Mouse (Mus musculus) lung, embryonic 16.5 days (tissue): ENCODE results near the gene Mef2b. TPM values are rescaled to one million over a fixed set of nuclear protein-coding genes. Genes with fewer than 3 reads are reported as not detected.

Experiments used
- ATAC-seq: fragments of 200-750 bp; cut with Nextera tagmentation; 2 replicates; pipeline ENCODE4 v1.8.0; 2017; ENCODE audit warnings: low read depth, mild to moderate bottlenecking, moderate library complexity
- H3K27ac ChIP-seq: fragments of 300-500 bp; sonication (generic); 2 replicates; pipeline ENCODE4 v1.5.1; 2014; ENCODE audit warnings: mild to moderate bottlenecking, control low read depth, low read length
- H3K27me3 ChIP-seq: fragments of 300-500 bp; sonication (generic); 2 replicates; pipeline ENCODE4 v1.6.1; 2014; ENCODE audit warnings: low read depth, low read length, mixed read lengths; ENCODE audit not compliant: control insufficient read depth, insufficient read depth
- H3K36me3 ChIP-seq: fragments of 300-500 bp; sonication (generic); 2 replicates; pipeline ENCODE4 v1.6.1; 2014; ENCODE audit warnings: low read length; ENCODE audit not compliant: control insufficient read depth, insufficient read depth
- H3K4me1 ChIP-seq: fragments of 300-500 bp; sonication (generic); replicated peaks from 2 replicates; pipeline ENCODE4 v1.6.1; 2014; ENCODE audit warnings: low read length, mixed read lengths; ENCODE audit not compliant: control insufficient read depth, insufficient read depth
- H3K4me2 ChIP-seq: fragments of 300-500 bp; sonication (generic); 2 replicates; pipeline ENCODE4 v1.6.1; 2014; ENCODE audit warnings: low read depth, low read length, control low read depth
- H3K4me3 ChIP-seq: fragments of 300-500 bp; sonication (generic); 2 replicates; pipeline ENCODE4 v1.5.1; 2014; ENCODE audit warnings: mild to moderate bottlenecking, low read length, control low read depth
- H3K9ac ChIP-seq: fragments of 300-500 bp; sonication (generic); 2 replicates; pipeline ENCODE4 v1.6.1; 2014; ENCODE audit warnings: low read length, control low read depth
- H3K9me3 ChIP-seq: fragments of 300-500 bp; sonication (generic); 2 replicates; pipeline ENCODE4 v1.6.1; 2016; ENCODE audit warnings: low read length; ENCODE audit not compliant: control insufficient read depth
- WGBS: fragments of 180-500 bp; shearing (Covaris S2); extraction: QIAGEN DNeasy Blood & Tissue Kit; methylation state at CpG from one replicate; pipeline ENCODE4 v1.1.7; 2014; 5-methylcytosine and 5-hydroxymethylcytosine counted together
- polyA plus RNA-seq: library from polyadenylated mRNA; unstranded; fragments of >200 nt; fragmentation: Nextera tagmentation; extraction: Ambion mirVana; gene quantifications from 2 replicates; pipeline ENCODE4 v1.2.1, GENCODE M21; 2015

Gene Mef2b
- polyA plus RNA-seq, 1 experiment from 2014 or later, result 0.38 TPM

DNA sequence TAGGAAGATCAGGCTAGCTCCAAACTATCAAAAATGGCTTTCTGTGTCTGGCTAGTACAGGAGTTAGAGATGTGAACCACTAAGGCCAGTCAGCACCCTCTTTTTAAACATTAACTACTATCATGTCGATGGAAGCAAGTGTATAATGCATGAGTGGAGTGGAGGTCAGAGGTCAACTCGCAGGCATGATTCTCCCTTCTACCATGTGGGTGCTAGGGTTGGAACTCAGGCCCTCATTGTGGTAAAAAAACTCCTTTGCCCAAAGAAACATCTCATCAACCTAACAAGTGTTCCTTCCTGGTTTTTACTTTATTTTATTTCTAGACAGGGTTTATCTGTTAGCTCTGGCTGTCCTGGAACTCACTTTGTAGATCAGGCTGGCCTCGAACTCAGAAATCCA is 31.2 kb downstream of the Mef2b start:
- Histone ChIP-seq H3K4me1 (peaks cover 17% of the 10 kb centered on the region; the same call in 1 of the 2 replicates), H3K4me2 (no peak overlapping the region), H3K36me3 (no peaks in the 10 kb centered on the region), H3K27me3 (peaks cover 2% of the 10 kb centered on the region; the same call in 1 of the 2 replicates), H3K9ac (no peak overlapping the region), H3K27ac (no peak overlapping the region), H3K4me3 (no peak overlapping the region), H3K9me3 (no peaks in the 10 kb centered on the region)
- ATAC-seq, result no peak
- 71% methylated on average over 3 of the region's 3 CpGs for WGBS

- H3K36me3 ChIP-seq, result no peaks in the 10 kb centered on the region
- 88% methylated on average over 7 of the region's 7 CpGs for WGBS
- H3K27ac ChIP-seq, result no peak overlapping the region
- peaks cover 17% of the 10 kb centered on the region; the same call in 1 of the 2 replicates for H3K4me1 ChIP-seq
- H3K4me2 ChIP-seq, result no peak overlapping the region
- H3K9me3 ChIP-seq, result no peaks in the 10 kb centered on the region
- ATAC-seq, result no peak
- H3K4me3 ChIP-seq, result no peak overlapping the region
- H3K27me3 ChIP-seq, result no peaks in the 10 kb centered on the region
- H3K9ac ChIP-seq, result no peak overlapping the region
Measured at GRCm38 (mm10) chr8:70171240-70171639, 31.7 kb downstream of the Mef2b start.

GRCm38 (mm10) chr8:70172043-70172681 is 32.7 kb downstream of the Mef2b start, which contains the start of gene Tmem161a:
Gene Tmem161a, plus strand, starts transcription at chr8:70172356.
- Histone ChIP-seq H3K4me3 (peak within 1 kb of the TSS; percentile 75), H3K4me2 (peak within 1 kb of the TSS; percentile 75), H3K9me3 (no peaks in the 10 kb centered on the region), H3K9ac (peak within 1 kb of the TSS; percentile 89), H3K36me3 (peaks cover 1% of the 10 kb centered on the region), H3K27ac (peak within 1 kb of the TSS; percentile 45), H3K27me3 (no peaks in the 10 kb centered on the region), H3K4me1 (peaks cover 17% of the 10 kb centered on the region; the same call in 1 of the 2 replicates)
- peak; percentile 99 for ATAC-seq
- 3% methylated on average over 27 of the region's 27 CpGs for WGBS

DNA sequence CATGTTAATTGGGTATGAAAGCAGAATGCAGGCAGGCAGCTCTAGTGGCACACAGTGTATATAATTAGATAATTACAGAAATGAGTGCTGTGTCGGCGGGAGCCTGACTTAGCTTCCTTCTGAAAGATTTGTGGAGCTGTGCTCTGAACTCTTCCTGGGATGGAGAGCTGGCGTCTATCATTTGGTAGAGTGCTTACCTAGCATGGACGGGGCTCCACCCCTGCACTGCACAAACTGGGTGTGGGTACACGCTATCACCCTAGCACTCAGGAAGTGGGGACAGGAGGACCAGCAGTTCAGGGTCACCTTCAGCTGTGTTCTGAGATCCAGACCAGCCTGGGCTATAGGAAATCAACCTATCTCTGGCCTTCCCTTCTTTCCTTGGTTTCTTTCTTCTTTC is 33.8 kb downstream of the Mef2b start:
- Histone ChIP-seq H3K4me2 (peak overlapping the region; percentile 50), H3K27ac (no peak overlapping the region), H3K4me1 (peaks cover 17% of the 10 kb centered on the region; the same call in 1 of the 2 replicates), H3K9me3 (no peaks in the 10 kb centered on the region), H3K9ac (no peak overlapping the region), H3K27me3 (no peaks in the 10 kb centered on the region), H3K36me3 (peaks cover 6% of the 10 kb centered on the region), H3K4me3 (no peak overlapping the region)
- WGBS, result 75% methylated on average over 5 of the region's 5 CpGs
- ATAC-seq, result no peak

DNA sequence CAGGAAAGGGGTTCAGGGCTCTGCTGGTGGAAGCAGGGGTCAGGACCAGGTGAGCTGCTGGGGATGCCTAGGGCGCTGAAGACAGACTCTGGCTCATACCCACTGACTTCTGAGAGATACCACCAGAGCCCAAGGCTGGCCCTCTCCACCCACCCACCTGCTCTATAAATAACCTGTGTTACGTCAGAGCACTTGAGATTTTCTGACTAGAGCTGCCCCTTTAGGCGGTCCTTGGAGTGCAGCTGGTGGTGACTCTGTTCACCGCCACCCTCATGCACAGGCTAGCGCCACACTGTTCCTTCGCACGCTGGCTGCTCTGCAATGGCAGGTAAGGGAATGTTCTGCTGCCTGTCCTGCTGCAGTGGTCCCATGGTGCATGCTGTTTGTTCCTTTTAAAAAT is 34.6 kb downstream of the Mef2b start:
- ATAC-seq, result no peak
- H3K9ac ChIP-seq, result no peak overlapping the region
- H3K4me1 ChIP-seq, result peaks cover 17% of the 10 kb centered on the region; the same call in 1 of the 2 replicates
- H3K27ac ChIP-seq, result no peak overlapping the region
- H3K4me3 ChIP-seq, result no peak overlapping the region
- H3K27me3 ChIP-seq, result no peaks in the 10 kb centered on the region
- peaks cover 6% of the 10 kb centered on the region for H3K36me3 ChIP-seq
- H3K4me2 ChIP-seq, result no peak overlapping the region
- H3K9me3 ChIP-seq, result no peaks in the 10 kb centered on the region
- WGBS, result 68% methylated on average over 7 of the region's 7 CpGs

DNA sequence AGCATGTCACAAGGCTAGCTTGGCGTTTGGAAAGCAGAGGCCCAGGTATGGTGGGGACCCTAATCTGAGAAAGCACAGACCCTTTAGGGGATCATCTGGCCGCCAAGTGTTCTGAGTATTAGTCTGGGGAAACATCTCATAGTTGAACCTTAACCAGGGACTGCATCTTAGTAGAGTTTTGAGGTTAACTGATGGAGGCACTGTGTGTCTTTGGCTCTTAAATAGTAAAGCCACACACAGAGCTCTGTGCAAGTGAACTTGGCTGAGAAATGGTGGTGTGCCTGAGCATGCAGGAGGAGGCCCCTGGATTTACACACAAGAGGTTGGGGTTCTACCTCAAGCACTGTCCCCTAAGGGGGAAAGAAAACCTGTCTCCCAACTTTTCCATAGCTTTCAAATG is 38.7 kb downstream of the Mef2b start:
- H3K27me3 ChIP-seq, result no peaks in the 10 kb centered on the region
- no peak overlapping the region for H3K4me3 ChIP-seq
- WGBS, result 92% methylated on average over 2 of the region's 2 CpGs
- ATAC-seq, result no peak
- peaks cover 17% of the 10 kb centered on the region for H3K36me3 ChIP-seq
- H3K27ac ChIP-seq, result no peak overlapping the region
- H3K4me2 ChIP-seq, result no peak overlapping the region
- no peaks in the 10 kb centered on the region for H3K9me3 ChIP-seq
- H3K4me1 ChIP-seq, result peaks cover 9% of the 10 kb centered on the region; the same call in 1 of the 2 replicates
- no peak overlapping the region for H3K9ac ChIP-seq

DNA sequence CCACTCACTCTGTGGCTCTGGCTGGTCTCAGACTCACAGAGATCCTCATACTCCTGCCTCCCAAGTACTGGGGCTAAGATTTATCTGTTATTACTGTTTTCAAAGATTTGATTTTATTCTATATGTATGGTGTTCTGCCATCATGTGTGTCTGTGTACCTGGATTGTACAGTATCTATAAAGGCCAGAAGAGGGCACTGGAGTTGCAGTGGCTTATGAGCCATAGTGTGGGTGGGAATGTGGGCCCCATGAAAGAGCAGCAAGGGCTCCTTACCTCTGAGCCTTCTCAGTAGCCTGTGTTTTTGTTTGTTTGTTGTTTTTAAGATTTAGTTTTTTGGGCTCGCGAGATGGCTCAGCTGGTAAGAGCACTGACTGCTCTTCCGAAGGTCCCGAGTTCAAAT is 39.6 kb downstream of the Mef2b start:
- Histone ChIP-seq H3K4me3 (no peak overlapping the region), H3K9me3 (no peaks in the 10 kb centered on the region), H3K4me2 (no peak overlapping the region), H3K4me1 (peaks cover 3% of the 10 kb centered on the region; the same call in 1 of the 2 replicates), H3K9ac (no peak overlapping the region), H3K27me3 (no peaks in the 10 kb centered on the region), H3K27ac (no peak overlapping the region), H3K36me3 (peaks cover 17% of the 10 kb centered on the region)
- 95% methylated on average over 4 of the region's 4 CpGs for WGBS
- ATAC-seq, result no peak

- ATAC-seq, result no peak
- Histone ChIP-seq H3K4me1 (no peaks in the 10 kb centered on the region), H3K27me3 (no peaks in the 10 kb centered on the region), H3K9me3 (no peaks in the 10 kb centered on the region), H3K4me2 (no peak overlapping the region), H3K4me3 (no peak overlapping the region), H3K36me3 (peaks cover 17% of the 10 kb centered on the region), H3K9ac (no peak overlapping the region), H3K27ac (no peak overlapping the region)
- 75% methylated on average over 16 of the region's 16 CpGs for WGBS
Measured at GRCm38 (mm10) chr8:70181212-70181902, 41.8 kb downstream of the Mef2b start.

GRCm38 (mm10) chr8:70181903-70182252 is 42.4 kb downstream of the Mef2b start:
- ATAC-seq, result no peak
- WGBS, result 56% methylated on average over 2 of the region's 2 CpGs
- peaks cover 17% of the 10 kb centered on the region for H3K36me3 ChIP-seq
- no peak overlapping the region for H3K4me3 ChIP-seq
- H3K4me2 ChIP-seq, result no peak overlapping the region
- no peaks in the 10 kb centered on the region for H3K27me3 ChIP-seq
- no peaks in the 10 kb centered on the region for H3K9me3 ChIP-seq
- H3K4me1 ChIP-seq, result no peaks in the 10 kb centered on the region
- H3K9ac ChIP-seq, result no peak overlapping the region
- no peak overlapping the region for H3K27ac ChIP-seq
